25 mouse cellular contexts compared by ENCODE assay signal in the genomic region with DNA sequence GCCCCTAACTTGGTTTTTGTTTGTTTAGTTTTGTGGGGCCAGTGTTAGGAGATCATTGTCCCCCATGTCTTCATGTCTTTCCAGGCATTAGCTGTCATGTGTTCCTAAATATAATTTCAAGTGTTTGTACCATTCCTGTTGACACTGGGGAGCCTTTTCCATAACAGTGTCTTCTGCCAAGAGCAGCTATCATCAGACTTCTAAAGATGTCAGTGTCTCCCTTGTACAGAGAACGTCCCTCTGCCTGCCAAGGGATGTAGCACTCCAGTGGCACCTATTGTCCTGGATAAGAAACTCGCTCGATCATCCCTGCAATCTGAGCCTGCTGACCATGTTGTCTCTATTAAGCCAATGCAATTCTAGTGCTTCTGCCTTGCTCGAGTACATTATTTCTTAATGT.
DNase-seq lines count a peak whose midpoint lies in the region; ATAC-seq and TF ChIP-seq lines count a peak whose summit lies in the region.
"Had no signal": no experiment of that assay in that cellular context is flagged by ENCODE, and none has a peak within 500 bp of the region (broad histone marks: within the 10 kb centered on the region; RNA-seq: fewer than 3 reads in every experiment).

No protein-coding gene starts in this region.

- intact Hi-C loops in heart, postnatal 14 days (cut with DNase I), result loop anchor here (5.0 kb wide), 1 partner anchor 44 kb away; no protein-coding TSS in a partner anchor

- H3K9me3 ChIP-seq in heart, embryonic 10.5 days, result no peaks in the 10 kb centered on the region
- no peaks in the 10 kb centered on the region for H3K9me3 ChIP-seq in lung, postnatal 0 days (ENCODE audit: low read length)
- H3K9me3 ChIP-seq in midbrain, postnatal 0 days (ENCODE audit: low read length), result no peaks in the 10 kb centered on the region
- H3K9me3 ChIP-seq: limb, embryonic 10.5 days; midbrain, embryonic 15.5 days had no signal

- no peak overlapping the region for H3K9ac ChIP-seq in lung, postnatal 0 days (replicated peaks; ENCODE audit: low read depth)
- H3K9ac ChIP-seq in midbrain, postnatal 0 days (replicated peaks; ENCODE audit: low read length, poor library complexity, severe bottlenecking), result no peak overlapping the region
- H3K9ac ChIP-seq: hindbrain, embryonic 12.5 days; liver, postnatal 0 days; midbrain, embryonic 15.5 days had no signal

- H3K4me1 ChIP-seq in bone marrow macrophage, adult 2 months (ENCODE audit: control insufficient read depth, insufficient read depth, low read length), result peaks cover 80% of the 10 kb centered on the region
- H3K4me1 ChIP-seq in heart, embryonic 10.5 days, result peaks cover 35% of the 10 kb centered on the region
- peaks cover 4% of the 10 kb centered on the region for H3K4me1 ChIP-seq in lung, postnatal 0 days (ENCODE audit: insufficient read depth, low read depth, low read length)
- H3K4me1 ChIP-seq in midbrain, postnatal 0 days (ENCODE audit: insufficient read depth, low read length), result no peaks in the 10 kb centered on the region
- H3K4me1 ChIP-seq: midbrain, embryonic 15.5 days had no signal

- H3K4me3 ChIP-seq in bone marrow macrophage, adult 2 months (ENCODE audit: insufficient read depth, low read length), result no peak overlapping the region
- H3K4me3 ChIP-seq in heart, embryonic 10.5 days, result no peak overlapping the region
- no peak overlapping the region for H3K4me3 ChIP-seq in lung, postnatal 0 days (ENCODE audit: low read depth, low read length)
- H3K4me3 ChIP-seq in midbrain, postnatal 0 days (ENCODE audit: low read depth, low read length), result no peak overlapping the region
- H3K4me3 ChIP-seq: gastrocnemius, adult 2 months; hindbrain, embryonic 12.5 days; limb, embryonic 10.5 days; midbrain, embryonic 15.5 days; myocyte had no signal

- peak overlapping the region; percentile 76 for H3K27ac ChIP-seq in bone marrow macrophage, adult 2 months (ENCODE audit: insufficient read depth, low read depth, low read length)
- H3K27ac ChIP-seq in heart, embryonic 10.5 days, result peak overlapping the region; percentile 75
- no peak overlapping the region for H3K27ac ChIP-seq in lung, postnatal 0 days (ENCODE audit: low read length)
- no peak overlapping the region for H3K27ac ChIP-seq in midbrain, postnatal 0 days (ENCODE audit: low read depth, low read length)
- H3K27ac ChIP-seq: gastrocnemius, adult 2 months; hindbrain, embryonic 12.5 days; kidney, postnatal 0 days; limb, embryonic 10.5 days; midbrain, embryonic 15.5 days had no signal

- ATAC-seq in lung, postnatal 0 days, result peak; percentile 80
- no peak for ATAC-seq in midbrain, postnatal 0 days (ENCODE audit: low FRiP score)
- ATAC-seq: activated CD4-positive, CD25-positive, alpha-beta regulatory T cell, adult 4 months; forebrain, embryonic 14.5 days; liver, postnatal 0 days; midbrain, embryonic 15.5 days had no signal

- H3K36me3 ChIP-seq in heart, embryonic 10.5 days, result no peaks in the 10 kb centered on the region
- no peaks in the 10 kb centered on the region for H3K36me3 ChIP-seq in lung, postnatal 0 days (ENCODE audit: insufficient read depth, low read length)
- H3K36me3 ChIP-seq in midbrain, postnatal 0 days (ENCODE audit: insufficient read depth, low read length), result no peaks in the 10 kb centered on the region
- H3K36me3 ChIP-seq: hindbrain, embryonic 12.5 days; limb, embryonic 10.5 days; midbrain, embryonic 15.5 days had no signal

- peak; percentile 53 for TF ChIP-seq EP300 in lung, postnatal 0 days (IDR thresholded peaks at IDR 0.05)

- DNase-seq in heart, adult 9 months (ENCODE audit: low spot score in 2 of 2), result peak; percentile 48 to 49
- DNase-seq in heart, postnatal 14 days, result no peak
- no peak for DNase-seq in heart, embryonic 10.5 days (ENCODE audit: low spot score)
- DNase-seq in lung, postnatal 0 days (ENCODE audit: low spot score), result peak; percentile 73
- DNase-seq in midbrain, postnatal 0 days (ENCODE audit: low spot score), result no peak
- DNase-seq in ovary, postnatal 36 days (ENCODE audit: low spot score), result no peak
- DNase-seq in adrenal gland, adult 2 months, result no peak
- DNase-seq: adrenal gland, postnatal 10 days; cerebellum, adult 8-10 months; cerebellum, postnatal 36 days; gastrocnemius, adult 2 months; kidney, adult 18-20 months; liver; liver, postnatal 0 days; right cerebral cortex, adult 18-20 months; right cerebral cortex, postnatal 4 days; thymus, postnatal 14 days had no signal

- H3K4me2 ChIP-seq in lung, postnatal 0 days (replicated peaks; ENCODE audit: low read depth, low read length), result no peak overlapping the region
- no peak overlapping the region for H3K4me2 ChIP-seq in midbrain, postnatal 0 days (ENCODE audit: low read depth, low read length, poor library complexity, severe bottlenecking)
- H3K4me2 ChIP-seq: hindbrain, embryonic 12.5 days; midbrain, embryonic 15.5 days had no signal

- TF ChIP-seq POLR2A in bone marrow macrophage, adult 2 months (IDR thresholded peaks at IDR 0.05; ENCODE audit: borderline replicate concordance, low read depth, low read length), result no peak

- no peak for TF ChIP-seq CTCF in bone marrow macrophage, adult 2 months (IDR thresholded peaks at IDR 0.05; ENCODE audit: low read depth, low read length)
- TF ChIP-seq CTCF in lung, postnatal 0 days (IDR thresholded peaks at IDR 0.05), result peak; percentile 35
- no peak for TF ChIP-seq CTCF in midbrain, postnatal 0 days (IDR thresholded peaks at IDR 0.05)

- 36% methylated on average over 4 of the region's 4 CpGs for WGBS in heart, embryonic 10.5 days
- WGBS in lung, postnatal 0 days, result 44% methylated on average over 4 of the region's 4 CpGs
- WGBS in midbrain, postnatal 0 days, result 74% methylated on average over 4 of the region's 4 CpGs

- no peaks in the 10 kb centered on the region; the same call in 1 of the 2 replicates for H3K27me3 ChIP-seq in heart, embryonic 10.5 days (ENCODE audit: insufficient read depth, poor library complexity, severe bottlenecking)
- no peaks in the 10 kb centered on the region for H3K27me3 ChIP-seq in lung, postnatal 0 days (replicated peaks; ENCODE audit: insufficient read depth, low read length)
- no peaks in the 10 kb centered on the region for H3K27me3 ChIP-seq in midbrain, postnatal 0 days (ENCODE audit: insufficient read depth, low read length)
- H3K27me3 ChIP-seq: hindbrain, embryonic 12.5 days; midbrain, embryonic 15.5 days had no signal

Comparison
In these comparisons a context has a peak if more than half of its experiments do, and no peak if none do; other contexts are left out.
1. DNase-seq: peak in heart, adult 9 months (2 of 2) and lung, postnatal 0 days (single experiment); none in heart, postnatal 14 days (0 of 2), heart, embryonic 10.5 days (single experiment), midbrain, postnatal 0 days (single experiment), ovary, postnatal 36 days (single experiment) and adrenal gland, adult 2 months (single experiment).
2. H3K27ac ChIP-seq: peak in bone marrow macrophage, adult 2 months (single experiment) and heart, embryonic 10.5 days (single experiment); none in lung, postnatal 0 days (single experiment) and midbrain, postnatal 0 days (single experiment).